In genomic region chr5:140292152-140292551, GRCm38 (mm10) we compare ENCODE assay signal across 9 mouse cellular contexts. TPM values are rescaled to one million over a fixed set of nuclear protein-coding genes. Genes with fewer than 3 reads are reported as not detected.
A peak's percentile ranks its signal among the peaks of the same experiment; 100 is the strongest.
DNase-seq lines count a peak whose midpoint lies in the region; ATAC-seq and TF ChIP-seq lines count a peak whose summit lies in the region.
"Had no signal": no experiment of that assay in that cellular context is flagged by ENCODE, and none has a peak within 500 bp of the region (broad histone marks: within the 10 kb centered on the region; RNA-seq: fewer than 3 reads in every experiment).

No protein-coding gene starts in this region.

- TF ChIP-seq POLR2A in brain, embryonic 14.5 days (IDR thresholded peaks at IDR 0.05; ENCODE audit: borderline replicate concordance, extremely low read depth, insufficient read depth, insufficient read length, poor library complexity, severe bottlenecking), result no peak
- no peak for TF ChIP-seq POLR2A in myocyte (IDR thresholded peaks at IDR 0.05; ENCODE audit: insufficient read length, low read depth)

- H3K79me2 ChIP-seq in myocyte (ENCODE audit: control insufficient read depth, insufficient read depth), result no peaks in the 10 kb centered on the region

- no peak overlapping the region for H3K27ac ChIP-seq in kidney, embryonic 15.5 days
- no peak overlapping the region for H3K27ac ChIP-seq in forebrain, embryonic 13.5 days
- no peak overlapping the region for H3K27ac ChIP-seq in hindbrain, postnatal 0 days
- no peak overlapping the region for H3K27ac ChIP-seq in stomach, postnatal 0 days (replicated peaks)
- H3K27ac ChIP-seq: embryonic facial prominence, embryonic 12.5 days had no signal

- peak; percentile 53 for DNase-seq in kidney, adult 11 months
- peak; percentile 91 for DNase-seq in brain, embryonic 14.5 days (ENCODE audit: low read depth)
- peak; percentile 87 for DNase-seq in hindbrain, postnatal 0 days (ENCODE audit: low spot score)
- peak; percentile 76 to 78 for DNase-seq in left cerebral cortex, postnatal 14 days (ENCODE audit: low spot score in 2 of 2)
- DNase-seq in stomach, postnatal 0 days (ENCODE audit: low spot score), result peak; percentile 71

- H3K9ac ChIP-seq in kidney, embryonic 15.5 days, result no peak overlapping the region
- H3K9ac ChIP-seq in forebrain, embryonic 13.5 days, result no peak overlapping the region
- no peak overlapping the region for H3K9ac ChIP-seq in hindbrain, postnatal 0 days (replicated peaks; ENCODE audit: low read length)
- no peak overlapping the region for H3K9ac ChIP-seq in stomach, postnatal 0 days (ENCODE audit: low read length)
- H3K9ac ChIP-seq: embryonic facial prominence, embryonic 12.5 days had no signal

- ATAC-seq in kidney, embryonic 15.5 days (replicated peaks; ENCODE audit: low FRiP score), result no peak
- ATAC-seq in forebrain, embryonic 13.5 days, result peak; percentile 70
- peak; percentile 80 for ATAC-seq in hindbrain, postnatal 0 days
- no peak for ATAC-seq in stomach, postnatal 0 days (ENCODE audit: low FRiP score, low TSS enrichment)

- no peaks in the 10 kb centered on the region for H3K27me3 ChIP-seq in kidney, embryonic 15.5 days
- no peaks in the 10 kb centered on the region for H3K27me3 ChIP-seq in forebrain, embryonic 13.5 days
- no peaks in the 10 kb centered on the region for H3K27me3 ChIP-seq in hindbrain, postnatal 0 days (ENCODE audit: insufficient read depth, low read length)
- H3K27me3 ChIP-seq in myocyte (ENCODE audit: control insufficient read depth, insufficient read depth, insufficient read length), result no peaks in the 10 kb centered on the region
- no peaks in the 10 kb centered on the region for H3K27me3 ChIP-seq in stomach, postnatal 0 days (ENCODE audit: control insufficient read depth, insufficient read depth, low read length)
- H3K27me3 ChIP-seq: embryonic facial prominence, embryonic 12.5 days had no signal

- no peaks in the 10 kb centered on the region for H3K9me3 ChIP-seq in kidney, embryonic 15.5 days (replicated peaks)
- H3K9me3 ChIP-seq in forebrain, embryonic 13.5 days (replicated peaks), result no peaks in the 10 kb centered on the region
- H3K9me3 ChIP-seq in hindbrain, postnatal 0 days (ENCODE audit: low read length), result no peaks in the 10 kb centered on the region
- no peaks in the 10 kb centered on the region for H3K9me3 ChIP-seq in stomach, postnatal 0 days (ENCODE audit: control insufficient read depth, low read length)
- H3K9me3 ChIP-seq: embryonic facial prominence, embryonic 12.5 days had no signal

- peak; percentile 82 for TF ChIP-seq CTCF in brain, embryonic 14.5 days (IDR thresholded peaks at IDR 0.05; ENCODE audit: borderline replicate concordance, extremely low read depth, insufficient read depth, insufficient read length)
- peak; percentile 93 for TF ChIP-seq CTCF in hindbrain, postnatal 0 days (IDR thresholded peaks at IDR 0.05; ENCODE audit: low read depth)
- peak; percentile 91 for TF ChIP-seq CTCF in stomach, postnatal 0 days (IDR thresholded peaks at IDR 0.05; ENCODE audit: low read depth)

- H3K36me3 ChIP-seq in kidney, embryonic 15.5 days, result peaks cover 75% of the 10 kb centered on the region
- H3K36me3 ChIP-seq in forebrain, embryonic 13.5 days (ENCODE audit: poor library complexity, severe bottlenecking), result peaks cover 58% of the 10 kb centered on the region
- H3K36me3 ChIP-seq in hindbrain, postnatal 0 days (ENCODE audit: insufficient read depth, low read length), result peaks cover 13% of the 10 kb centered on the region; the same call in 1 of the 2 replicates
- H3K36me3 ChIP-seq in myocyte (ENCODE audit: control insufficient read depth, insufficient read depth), result no peaks in the 10 kb centered on the region
- H3K36me3 ChIP-seq in stomach, postnatal 0 days (ENCODE audit: control insufficient read depth, insufficient read depth, low read length), result peaks cover 8% of the 10 kb centered on the region; the same call in 1 of the 2 replicates

- no peak overlapping the region for H3ac ChIP-seq in myocyte (ENCODE audit: control insufficient read depth, insufficient read length)

- no peak overlapping the region for H3K4me3 ChIP-seq in kidney, embryonic 15.5 days (replicated peaks)
- no peak overlapping the region for H3K4me3 ChIP-seq in forebrain, embryonic 13.5 days
- no peak overlapping the region for H3K4me3 ChIP-seq in hindbrain, postnatal 0 days (ENCODE audit: low read length)
- H3K4me3 ChIP-seq in myocyte, result no peak overlapping the region
- no peak overlapping the region for H3K4me3 ChIP-seq in stomach, postnatal 0 days (ENCODE audit: low read depth, low read length)
- H3K4me3 ChIP-seq: embryonic facial prominence, embryonic 12.5 days had no signal

- WGBS in kidney, embryonic 15.5 days, result 83% methylated on average over 1 of the region's 1 CpGs
- 88% methylated on average over 1 of the region's 1 CpGs for WGBS in forebrain, embryonic 13.5 days
- WGBS in hindbrain, postnatal 0 days, result 80% methylated on average over 1 of the region's 1 CpGs
- WGBS in stomach, postnatal 0 days, result 76% methylated on average over 1 of the region's 1 CpGs

- no peak for TF ChIP-seq EP300 in stomach, postnatal 0 days (optimal IDR thresholded peaks at IDR 0.05)

- H3K4me2 ChIP-seq in kidney, embryonic 15.5 days, result no peak overlapping the region
- H3K4me2 ChIP-seq in forebrain, embryonic 13.5 days, result no peak overlapping the region
- no peak overlapping the region for H3K4me2 ChIP-seq in hindbrain, postnatal 0 days (ENCODE audit: low read depth, low read length)
- H3K4me2 ChIP-seq in myocyte (ENCODE audit: low read depth), result no peak overlapping the region
- no peak overlapping the region for H3K4me2 ChIP-seq in stomach, postnatal 0 days (replicated peaks; ENCODE audit: low read depth)
- H3K4me2 ChIP-seq: embryonic facial prominence, embryonic 12.5 days had no signal

- no peaks in the 10 kb centered on the region for H3K4me1 ChIP-seq in kidney, embryonic 15.5 days
- H3K4me1 ChIP-seq in forebrain, embryonic 13.5 days, result no peaks in the 10 kb centered on the region
- H3K4me1 ChIP-seq in hindbrain, postnatal 0 days (ENCODE audit: insufficient read depth, low read length), result no peaks in the 10 kb centered on the region; the same call in 1 of the 2 replicates
- no peaks in the 10 kb centered on the region for H3K4me1 ChIP-seq in stomach, postnatal 0 days (replicated peaks; ENCODE audit: control insufficient read depth, insufficient read depth)
- H3K4me1 ChIP-seq: embryonic facial prominence, embryonic 12.5 days had no signal

- intact Hi-C loops in left cerebral cortex, postnatal 14 days (cut with DNase I), result loop anchor here (5.0 kb wide), 1 partner anchor 95 kb away; no protein-coding TSS in a partner anchor

TF ChIP-seq in myocyte, 11 proteins besides CTCF, POLR2A, EP300 and RAD21:
- TF ChIP-seq SRF (IDR thresholded peaks at IDR 0.05; ENCODE audit: control insufficient read depth, insufficient read length, low read depth) (peak; percentile 8), MYOG (IDR thresholded peaks at IDR 0.05; ENCODE audit: control insufficient read depth in 1 of 3, insufficient read depth in 1 of 3, insufficient read length in 2 of 3, low read depth in 2 of 3) (no peak), MYOD1 (IDR thresholded peaks at IDR 0.05; ENCODE audit: control insufficient read depth in 1 of 3, insufficient read length in 2 of 3, low read depth in 2 of 3) (peak; percentile 86 to 96 (median 94))

RNA-seq across cellular contexts. Expression of gene Mad1l1, which starts 29.2 kb away (rescaled TPM):
- 46.5 and 53.0 TPM in 2 replicates for polyA plus RNA-seq in kidney, embryonic 15.5 days (2015; fragmentation: Nextera tagmentation; extraction: Ambion mirVana)
- 29.9 and 30.0 TPM in 2 replicates for polyA plus RNA-seq in brain, embryonic 14.5 days (2012; rRNA removed)
- 43.1 and 44.5 TPM in 2 replicates for polyA plus RNA-seq in forebrain, embryonic 13.5 days (2015; fragmentation: Nextera tagmentation; extraction: Ambion mirVana)
- 18.6 and 29.1 TPM in 2 replicates for total RNA-seq in hindbrain, postnatal 0 days (2014; rRNA removed)
- polyA plus RNA-seq in hindbrain, postnatal 0 days (2015; fragmentation: Nextera tagmentation; extraction: Ambion mirVana), result 27.2 and 30.9 TPM in 2 replicates
- total RNA-seq in left cerebral cortex, postnatal 14 days (2021), result 10 to 100 TPM; 18.9 to 19.4 TPM
- 35.6 TPM for polyA plus RNA-seq in myocyte (2012; fragmentation: generic; extraction: Trizol)
- 14.2 and 15.3 TPM in 2 replicates for polyA plus RNA-seq in stomach, postnatal 0 days (2015; fragmentation: Nextera tagmentation; extraction: Ambion mirVana)

RNA-seq across cellular contexts. Expression of gene Nudt1, which starts 29.3 kb away (rescaled TPM):
- 54.8 and 60.1 TPM in 2 replicates for polyA plus RNA-seq in kidney, embryonic 15.5 days (2015; fragmentation: Nextera tagmentation; extraction: Ambion mirVana)
- polyA plus RNA-seq in brain, embryonic 14.5 days (2012; rRNA removed), result 17.3 and 20.1 TPM in 2 replicates
- polyA plus RNA-seq in forebrain, embryonic 13.5 days (2015; fragmentation: Nextera tagmentation; extraction: Ambion mirVana), result 35.7 and 37.8 TPM in 2 replicates
- 7.5 and 8.7 TPM in 2 replicates for total RNA-seq in hindbrain, postnatal 0 days (2014; rRNA removed)
- 19.7 and 21.4 TPM in 2 replicates for polyA plus RNA-seq in hindbrain, postnatal 0 days (2015; fragmentation: Nextera tagmentation; extraction: Ambion mirVana)
- total RNA-seq in left cerebral cortex, postnatal 14 days (2021), result 1 to 10 TPM; 5.9 to 7.2 TPM
- 18.2 TPM for polyA plus RNA-seq in myocyte (2012; fragmentation: generic; extraction: Trizol)
- polyA plus RNA-seq in stomach, postnatal 0 days (2015; fragmentation: Nextera tagmentation; extraction: Ambion mirVana), result 24.8 and 25.3 TPM in 2 replicates

RNA-seq across cellular contexts. Expression of gene Mrm2, which starts 39.5 kb away (rescaled TPM):
- polyA plus RNA-seq in kidney, embryonic 15.5 days (2015; fragmentation: Nextera tagmentation; extraction: Ambion mirVana), result 20.0 and 21.0 TPM in 2 replicates
- 14.4 and 15.4 TPM in 2 replicates for polyA plus RNA-seq in brain, embryonic 14.5 days (2012; rRNA removed)
- 20.8 and 21.8 TPM in 2 replicates for polyA plus RNA-seq in forebrain, embryonic 13.5 days (2015; fragmentation: Nextera tagmentation; extraction: Ambion mirVana)
- total RNA-seq in hindbrain, postnatal 0 days (2014; rRNA removed), result 14.5 and 15.6 TPM in 2 replicates
- polyA plus RNA-seq in hindbrain, postnatal 0 days (2015; fragmentation: Nextera tagmentation; extraction: Ambion mirVana), result 15.0 and 15.8 TPM in 2 replicates
- total RNA-seq in left cerebral cortex, postnatal 14 days (2021), result 10 to 100 TPM in 1 of 2 experiments, 1 to 10 TPM in 1; 9.7 to 11.2 TPM
- polyA plus RNA-seq in myocyte (2012; fragmentation: generic; extraction: Trizol), result 10.0 TPM
- 11.4 and 12.4 TPM in 2 replicates for polyA plus RNA-seq in stomach, postnatal 0 days (2015; fragmentation: Nextera tagmentation; extraction: Ambion mirVana)

Comparison
In these comparisons a context has a peak if more than half of its experiments do, and no peak if none do; other contexts are left out.
1. ATAC-seq: peak in forebrain, embryonic 13.5 days (single experiment) and hindbrain, postnatal 0 days (single experiment); none in kidney, embryonic 15.5 days (single experiment) and stomach, postnatal 0 days (single experiment).
2. Peak in every context shown above with its lines, with median percentiles within 50 percentile points of each other: DNase-seq and CTCF ChIP-seq.